Mouse (Mus musculus) forebrain, postnatal 0 days (tissue): ENCODE measurements around the gene Btnl1. TPM values are rescaled to one million over a fixed set of nuclear protein-coding genes. Genes with fewer than 3 reads are reported as not detected.
A peak's percentile ranks its signal among the peaks of the same experiment; 100 is the strongest.

Experiments
- ATAC-seq: fragments of 200-750 bp; cut with Nextera tagmentation; 2 replicates; pipeline ENCODE4 v1.8.0; 2017; ENCODE audit warnings: mild to moderate bottlenecking, moderate library complexity
- DNase-seq: peaks from one replicate; pipeline ENCODE4 v3.0.0-alpha.2; 2015
- H3K27ac ChIP-seq: fragments of 300-500 bp; sonication (generic); 2 replicates; pipeline ENCODE4 v1.5.1; 2014; ENCODE audit warnings: low read depth, mild to moderate bottlenecking, antibody characterized with exemption, low read length, moderate library complexity, mixed read lengths
- H3K27me3 ChIP-seq: fragments of 300-500 bp; sonication (generic); 2 replicates; pipeline ENCODE4 v1.6.1; 2014; ENCODE audit warnings: mild to moderate bottlenecking, low read length, mixed read lengths; ENCODE audit not compliant: insufficient read depth
- H3K36me3 ChIP-seq: fragments of 300-500 bp; sonication (generic); 2 replicates; pipeline ENCODE4 v1.6.1; 2014; ENCODE audit warnings: mild to moderate bottlenecking, moderate library complexity; ENCODE audit not compliant: insufficient read depth
- H3K4me1 ChIP-seq: fragments of 300-500 bp; sonication (generic); 2 replicates; pipeline ENCODE4 v1.6.1; 2014; ENCODE audit warnings: antibody characterized with exemption; ENCODE audit not compliant: insufficient read depth
- H3K4me2 ChIP-seq: fragments of 300-500 bp; sonication (generic); 2 replicates; pipeline ENCODE4 v1.6.1; 2014; ENCODE audit warnings: low read depth, mild to moderate bottlenecking, moderate library complexity
- H3K4me3 ChIP-seq: fragments of 300-500 bp; sonication (generic); 2 replicates; pipeline ENCODE4 v1.5.1; 2014; ENCODE audit warnings: low read depth, low read length, mixed read lengths
- H3K9ac ChIP-seq: fragments of 300-500 bp; sonication (generic); 2 replicates; pipeline ENCODE4 v1.6.1; 2014; ENCODE audit warnings: mild to moderate bottlenecking
- H3K9me3 ChIP-seq: fragments of 300-500 bp; sonication (generic); 2 replicates; pipeline ENCODE4 v1.6.1; 2016; ENCODE audit warnings: low read length
- CTCF ChIP-seq: sonication (generic); IDR thresholded peaks from 2 replicates; pipeline ENCODE4 v1.5.1; 2016; ENCODE audit warnings: antibody characterized with exemption, control low read depth, low read depth
- WGBS: fragments of 180-500 bp; shearing (Covaris S2); extraction: QIAGEN DNeasy Blood & Tissue Kit; methylation state at CpG from one replicate; pipeline ENCODE4 v1.1.7; 2014; 5-methylcytosine and 5-hydroxymethylcytosine counted together
- polyA plus RNA-seq: library from polyadenylated mRNA; unstranded; fragments of >200 nt; fragmentation: Nextera tagmentation; extraction: Ambion mirVana; gene quantifications from 2 replicates; pipeline ENCODE4 v1.2.1, GENCODE M21; 2015
- total RNA-seq: library from RNA; depleted of rRNA; stranded (reverse); fragments of >200 nt; gene quantifications from 2 replicates; pipeline ENCODE4 v1.2.3, GENCODE M21; 2014

Gene Btnl1
- total and polyA plus RNA-seq, 2 experiments from 2014 or later, result not detected

- no peak overlapping the region for H3K27ac ChIP-seq
- no peak for DNase-seq
- no peak overlapping the region for H3K4me2 ChIP-seq
- WGBS, result 56% methylated on average over 3 of the region's 3 CpGs
- TF ChIP-seq CTCF, result no peak
- no peaks in the 10 kb centered on the region for H3K36me3 ChIP-seq
- no peak for ATAC-seq
- no peaks in the 10 kb centered on the region for H3K9me3 ChIP-seq
- H3K9ac ChIP-seq, result no peak overlapping the region
- no peak overlapping the region for H3K4me3 ChIP-seq
- no peaks in the 10 kb centered on the region for H3K4me1 ChIP-seq
- no peaks in the 10 kb centered on the region for H3K27me3 ChIP-seq
Observed at GRCm38 (mm10) chr17:34384699-34385098, 7.8 kb downstream of the Btnl1 start.

GRCm38 (mm10) chr17:34386656-34387055, 9.7 kb downstream of the Btnl1 start:
- no peak overlapping the region for H3K4me3 ChIP-seq
- no peaks in the 10 kb centered on the region for H3K9me3 ChIP-seq
- TF ChIP-seq CTCF, result no peak
- no peaks in the 10 kb centered on the region for H3K4me1 ChIP-seq
- no peaks in the 10 kb centered on the region for H3K36me3 ChIP-seq
- no peak overlapping the region for H3K27ac ChIP-seq
- ATAC-seq, result no peak
- no peak overlapping the region for H3K4me2 ChIP-seq
- no peaks in the 10 kb centered on the region for H3K27me3 ChIP-seq
- DNase-seq, result no peak
- no peak overlapping the region for H3K9ac ChIP-seq
- 71% methylated on average over 2 of the region's 2 CpGs for WGBS

GRCm38 (mm10) chr17:34388513-34388912, 11.6 kb downstream of the Btnl1 start:
- Histone ChIP-seq H3K9ac (no peak overlapping the region), H3K4me3 (no peak overlapping the region), H3K27ac (no peak overlapping the region), H3K4me2 (no peak overlapping the region), H3K4me1 (no peaks in the 10 kb centered on the region), H3K36me3 (no peaks in the 10 kb centered on the region), H3K27me3 (no peaks in the 10 kb centered on the region), H3K9me3 (no peaks in the 10 kb centered on the region)
- TF ChIP-seq CTCF, result peak; percentile 70
- no peak for ATAC-seq
- 32% methylated on average over 4 of the region's 4 CpGs for WGBS
- peak; percentile 48 for DNase-seq

- H3K4me2 ChIP-seq, result no peak overlapping the region
- no peaks in the 10 kb centered on the region for H3K27me3 ChIP-seq
- H3K36me3 ChIP-seq, result no peaks in the 10 kb centered on the region
- H3K9ac ChIP-seq, result no peak overlapping the region
- no peak overlapping the region for H3K27ac ChIP-seq
- ATAC-seq (no peak), DNase-seq (no peak)
- no peaks in the 10 kb centered on the region for H3K9me3 ChIP-seq
- 77% methylated on average over 7 of the region's 7 CpGs for WGBS
- no peaks in the 10 kb centered on the region for H3K4me1 ChIP-seq
- H3K4me3 ChIP-seq, result no peak overlapping the region
- TF ChIP-seq CTCF, result no peak
Observed at GRCm38 (mm10) chr17:34391507-34391906, 14.6 kb downstream of the Btnl1 start.

- no peaks in the 10 kb centered on the region for H3K9me3 ChIP-seq
- ATAC-seq (peak; percentile 70), DNase-seq (peak; percentile 48)
- no peaks in the 10 kb centered on the region for H3K36me3 ChIP-seq
- WGBS, result 5% methylated on average over 24 of the region's 24 CpGs
- no peaks in the 10 kb centered on the region for H3K27me3 ChIP-seq
- no peaks in the 10 kb centered on the region for H3K4me1 ChIP-seq
- peak overlapping the region; percentile 71 for H3K4me2 ChIP-seq
- peak overlapping the region; percentile 47 for H3K9ac ChIP-seq
- no peak for TF ChIP-seq CTCF
- peak overlapping the region; percentile 35 for H3K4me3 ChIP-seq
- no peak overlapping the region for H3K27ac ChIP-seq
Observed at GRCm38 (mm10) chr17:34392321-34392720, 15.4 kb downstream of the Btnl1 start.

GRCm38 (mm10) chr17:34397357-34397756, 20.4 kb downstream of the Btnl1 start:
- ATAC-seq (no peak), DNase-seq (no peak)
- TF ChIP-seq CTCF, result no peak
- Histone ChIP-seq H3K4me1 (0 out of 2 replicates have a peak, but pooled peaks cover 3% of the 10 kb centered on the region), H3K27me3 (no peaks in the 10 kb centered on the region), H3K9me3 (no peaks in the 10 kb centered on the region), H3K4me2 (no peak overlapping the region), H3K27ac (no peak overlapping the region), H3K4me3 (no peak overlapping the region), H3K36me3 (no peaks in the 10 kb centered on the region), H3K9ac (no peak overlapping the region)
- 65% methylated on average over 5 of the region's 5 CpGs for WGBS

GRCm38 (mm10) chr17:34398058-34398710, 21.3 kb downstream of the Btnl1 start:
- DNase-seq (peak; percentile 89), ATAC-seq (peak; percentile 86)
- H3K27me3 ChIP-seq, result no peaks in the 10 kb centered on the region
- peak overlapping the region; percentile 75 for H3K9ac ChIP-seq
- TF ChIP-seq CTCF, result no peak
- WGBS, result 17% methylated on average over 9 of the region's 9 CpGs
- H3K4me2 ChIP-seq, result peak overlapping the region; percentile 71
- H3K4me3 ChIP-seq, result peak overlapping the region; percentile 58
- H3K4me1 ChIP-seq, result 0 out of 2 replicates have a peak, but pooled peaks cover 3% of the 10 kb centered on the region
- H3K9me3 ChIP-seq, result no peaks in the 10 kb centered on the region
- peak overlapping the region; percentile 98 for H3K27ac ChIP-seq
- no peaks in the 10 kb centered on the region for H3K36me3 ChIP-seq
